Mouse (Mus musculus) adrenal gland, adult (tissue): ENCODE measurements at regions not wholly inside any gene's neighbourhood (a gene's known extent, or its start where the extent isn't known, plus 50 kb on each side); places are given as distances from the start of the nearest gene placed in this dataset.

Source experiments
- DNase-seq, 2 experiments: peaks; one replicate each; pipeline ENCODE4 v3.0.0; 2022 to 2023; ENCODE audit warnings: low spot score in 1 of 2; ENCODE audit not compliant: inconsistent age in 2 of 2

GRCm38 (mm10) chr8:83837637-83838378 lies 62.1 kb upstream of the Adgrl1 start:
- DNase-seq: peak; percentile 15 to 41

GRCm38 (mm10) chr8:83829851-83830250 lies 70.1 kb upstream of the Adgrl1 start:
- DNase-seq: no peak

- DNase-seq: no peak
Observed at GRCm38 (mm10) chr8:83824925-83825680, 74.8 kb upstream of the Adgrl1 start.

DNA sequence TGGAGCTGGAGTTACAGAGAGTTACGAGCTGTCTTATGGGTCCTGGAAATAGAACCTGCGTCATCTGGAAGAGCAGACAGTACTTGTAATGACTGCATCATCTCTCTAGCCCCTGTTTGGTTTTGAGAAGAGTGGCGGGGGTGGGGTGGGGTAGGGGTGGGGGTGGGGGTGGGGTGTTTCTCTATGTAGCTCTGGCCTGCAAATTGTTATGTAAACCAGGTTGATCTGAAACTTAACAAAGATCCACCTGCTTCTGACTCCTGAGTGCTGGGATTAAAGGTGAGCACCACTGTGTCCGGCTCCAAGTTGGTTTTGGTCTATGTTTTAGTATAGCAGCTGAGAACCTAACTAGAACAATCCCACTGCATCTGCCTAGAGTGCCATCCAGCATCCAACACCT lies 78.0 kb upstream of the Adgre5 start:
- DNase-seq: no peak

DNA sequence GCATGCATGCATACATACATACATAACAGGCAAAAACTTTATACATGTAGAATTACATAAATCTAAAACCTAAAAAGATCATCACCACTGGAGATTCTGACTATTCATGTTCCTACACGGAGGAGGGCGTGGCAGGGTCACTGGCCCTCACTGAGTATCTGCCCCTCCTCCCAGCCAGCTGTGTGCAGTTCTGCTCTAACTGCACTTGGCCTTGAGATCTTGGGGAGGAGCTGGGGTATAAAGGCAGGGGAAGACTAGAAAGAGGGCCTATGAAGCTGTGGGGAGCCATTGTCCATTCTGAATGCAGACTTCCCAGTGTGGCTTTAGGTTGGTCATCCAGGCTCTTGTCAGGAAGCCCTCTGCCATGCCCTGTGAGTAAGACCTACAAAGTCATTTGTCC lies 69.5 kb upstream of the Adgre5 start:
- no peak for DNase-seq

GRCm38 (mm10) chr8:83805612-83806011 lies 64.5 kb upstream of the Adgre5 start:
- no peak for DNase-seq

GRCm38 (mm10) chr8:83803312-83803711 lies 62.2 kb upstream of the Adgre5 start:
- peak in 1 of 2 experiments; percentile 47 for DNase-seq

DNA sequence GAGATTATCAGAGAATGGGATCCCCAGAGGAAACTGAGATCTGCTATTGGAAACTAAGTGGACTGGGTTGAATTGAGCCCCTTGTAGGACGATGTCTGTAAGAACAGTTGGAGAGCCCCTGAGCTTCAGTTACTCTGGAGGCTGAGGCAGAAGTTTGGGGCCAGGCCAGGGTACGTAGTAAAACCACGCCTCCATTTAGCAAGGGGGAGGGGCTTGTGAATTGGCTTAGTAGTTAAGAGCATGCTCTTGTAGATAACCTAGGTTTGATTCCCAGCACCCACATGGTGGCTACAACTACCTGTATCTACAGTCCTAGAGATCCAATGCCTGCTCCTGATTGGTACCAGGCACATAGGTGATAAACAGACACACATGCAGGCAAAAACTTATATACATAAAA lies 61.4 kb upstream of the Adgre5 start:
- no peak for DNase-seq

DNA sequence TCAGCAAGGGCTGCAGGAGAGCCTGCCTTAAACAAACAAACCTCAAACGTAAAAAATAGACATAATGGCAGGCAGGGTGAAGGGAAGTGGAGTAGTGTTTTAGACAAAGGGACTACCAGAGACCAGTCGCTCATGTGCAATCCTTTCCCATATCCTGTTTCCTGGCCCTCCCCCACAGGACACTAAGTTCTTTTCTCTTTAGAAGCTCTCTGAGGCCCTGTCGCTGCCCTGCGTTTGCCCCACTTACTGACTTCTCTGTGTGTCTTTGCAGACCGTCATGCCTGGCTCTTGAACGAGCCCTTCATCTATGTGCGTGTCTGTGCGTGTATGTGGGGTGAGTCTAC lies 58.5 kb upstream of the Adgre5 start:
- no peak for DNase-seq

DNA sequence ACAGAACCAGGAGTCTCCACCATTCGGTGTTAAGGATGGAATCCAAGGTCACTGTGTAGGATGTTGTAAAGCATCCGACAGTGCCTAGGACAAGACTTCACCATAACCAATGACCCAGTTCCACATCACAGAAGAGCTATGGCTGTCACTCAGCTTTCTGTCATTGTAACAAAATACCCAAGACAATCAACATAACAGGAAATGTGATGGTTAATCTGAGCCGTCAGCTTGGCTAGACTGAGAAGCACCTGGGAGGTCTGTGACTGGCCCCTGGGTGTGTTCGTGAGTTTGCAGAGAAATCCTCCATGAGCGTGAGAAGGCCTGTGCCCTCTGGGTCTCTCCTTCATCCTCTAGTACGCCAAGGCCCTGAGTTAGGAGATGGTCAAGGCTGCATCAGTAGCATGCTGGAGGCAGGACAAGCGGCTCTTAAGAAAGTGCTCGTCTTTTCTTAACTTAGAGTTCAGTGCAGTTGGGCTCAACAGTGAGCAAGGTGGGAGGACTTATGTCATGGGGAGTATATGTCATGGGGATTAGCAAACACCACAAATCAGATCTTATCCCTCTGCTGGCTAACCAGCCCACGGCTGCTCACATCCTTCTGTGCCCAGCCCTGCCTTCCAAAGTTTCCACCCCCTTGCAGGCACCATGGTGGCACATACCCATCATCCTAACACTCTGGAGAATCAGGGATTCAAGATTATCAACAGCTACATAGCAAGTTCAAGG lies 57.9 kb upstream of the Adgre5 start:
- no peak for DNase-seq

DNA sequence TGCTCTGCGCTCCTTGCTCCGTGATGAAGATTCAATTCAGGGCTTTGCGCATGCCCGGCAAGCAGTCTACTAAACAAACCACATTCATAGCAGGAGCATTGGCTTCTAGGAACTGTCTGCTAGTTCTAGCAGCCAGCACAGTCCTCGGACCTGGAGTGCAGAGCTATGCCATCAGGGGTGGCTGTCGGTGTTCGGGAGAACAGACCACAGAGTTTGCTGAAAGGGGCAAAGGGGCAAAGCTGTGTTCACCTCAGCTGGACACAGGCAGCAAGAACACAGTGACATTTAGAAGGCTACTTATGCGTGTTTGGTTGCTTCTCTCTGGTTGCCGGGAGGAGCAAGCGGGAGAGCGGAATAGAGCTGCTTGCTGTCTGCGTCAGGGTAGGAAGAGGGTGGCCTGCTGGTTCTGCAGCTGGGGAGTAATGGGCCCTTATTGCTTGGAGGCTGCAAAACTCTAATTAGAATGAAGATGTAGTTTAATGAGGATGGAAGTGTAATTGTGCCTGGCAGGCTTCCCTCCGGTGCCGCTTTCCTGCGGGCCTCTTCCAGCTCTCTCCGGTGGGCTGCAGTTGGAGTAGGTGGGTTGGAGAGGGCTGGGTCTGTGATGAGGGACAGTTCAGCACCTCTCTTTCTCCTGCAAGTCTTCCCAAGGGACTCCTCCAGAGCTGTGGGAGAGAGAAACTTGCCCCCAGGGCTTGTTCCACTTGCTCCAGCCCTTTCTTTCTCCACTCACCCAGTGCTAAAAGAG lies 52.5 kb upstream of the Adgre5 start:
- DNase-seq: no peak
